Mouse (Mus musculus) kidney, adult 2 months (tissue): ENCODE results near the gene Gm4491.

Source experiments
- CTCF ChIP-seq: fragments of 200-500 bp; conservative IDR thresholded peaks from 2 replicates; pipeline ENCODE4 v1.5.1; 2011; ENCODE audit warnings: low read depth, mild to moderate bottlenecking, control low read depth, low read length, moderate library complexity, mixed read lengths; ENCODE audit not compliant: insufficient read depth, insufficient read length
- POLR2A ChIP-seq: fragments of 200-500 bp; IDR thresholded peaks from one replicate; pipeline ENCODE4 v1.6.1; 2011; ENCODE audit warnings: low read depth, low read length, control low read depth

- TF ChIP-seq POLR2A (no peak), CTCF (no peak)
These were observed 49.6 kb downstream of the Gm4491 start for GRCm38 (mm10) chr14:57066053-57066452.
